Comparison of ENCODE assay signal across 8 mouse cellular contexts in genomic region chr6:84266736-84267135, GRCm38 (mm10).
DNase-seq lines count a peak whose midpoint lies in the region; ATAC-seq lines count a peak whose summit lies in the region.

No protein-coding gene starts in this region.

- H3K4me2 ChIP-seq in limb, embryonic 13.5 days (replicated peaks) = no peak overlapping the region

- H3K4me1 ChIP-seq in limb, embryonic 13.5 days = peaks cover 43% of the 10 kb centered on the region

- no peaks in the 10 kb centered on the region for H3K36me3 ChIP-seq in limb, embryonic 13.5 days

- no peaks in the 10 kb centered on the region for H3K9me3 ChIP-seq in limb, embryonic 13.5 days

- H3K27me3 ChIP-seq in limb, embryonic 13.5 days = no peaks in the 10 kb centered on the region

- H3K9ac ChIP-seq in limb, embryonic 13.5 days = no peak overlapping the region

- H3K27ac ChIP-seq in limb, embryonic 13.5 days = no peak overlapping the region

- 19% methylated on average over 13 of the region's 13 CpGs for WGBS in limb, embryonic 13.5 days

- H3K4me3 ChIP-seq in limb, embryonic 13.5 days = no peak overlapping the region

- ATAC-seq in limb, embryonic 13.5 days (ENCODE audit: low FRiP score, low read depth) = peak; percentile 71
- no peak for ATAC-seq in inflammation-experienced regulatory T-cells, adult 6 months
- no peak for ATAC-seq in megakaryocyte-erythroid progenitor cell, adult 5-6 weeks (replicated peaks; ENCODE audit: low FRiP score, low TSS enrichment, poor library complexity, severe bottlenecking)

- peak; percentile 25 to 39 for DNase-seq in cerebellum, postnatal 36 days
- DNase-seq in cerebellum, postnatal 10 days = no peak
- peak; percentile 99 for DNase-seq in 3T3-L1 (ENCODE audit: low read depth, low spot score)
- DNase-seq in gastrocnemius, adult 8-10 months (ENCODE audit: low spot score in 2 of 2) = peak; percentile 69 to 73
- no peak for DNase-seq in embryo, embryonic 10.5 days (ENCODE audit: low spot score)

Comparison
In these comparisons a context has a peak if more than half of its experiments do, and no peak if none do; other contexts are left out.
1. DNase-seq: peak in cerebellum, postnatal 36 days (2 of 2), 3T3-L1 (single experiment) and gastrocnemius, adult 8-10 months (2 of 2); none in cerebellum, postnatal 10 days (0 of 2) and embryo, embryonic 10.5 days (single experiment).